Mouse (Mus musculus) adrenal gland, postnatal 14 days (tissue): ENCODE data around the gene Lrrc17. TPM values are rescaled to one million over a fixed set of nuclear protein-coding genes. Genes with fewer than 3 reads are reported as not detected.
"Not testable (repeated sequence)": the region's sequence is repeated elsewhere in the genome, so short reads cannot be mapped to it uniquely, and the experiment has no call there.

ENCODE experiments used
- DNase-seq: peaks from one replicate; pipeline ENCODE4 v3.0.0; 2021; ENCODE audit warnings: mixed read lengths
- total RNA-seq: library from RNA; stranded (reverse); gene quantifications from 2 replicates; pipeline ENCODE4 v1.2.3, GENCODE M21; 2021

The Lrrc17 gene
- total RNA-seq, 1 experiment from 2014 or later = 5.0 TPM

GRCm38 (mm10) chr5:21608311-21609304 is 65.2 kb downstream of the Lrrc17 start:
- peak; percentile 67 for DNase-seq

GRCm38 (mm10) chr5:21610996-21611395 is 67.6 kb downstream of the Lrrc17 start:
- DNase-seq = no peak

- DNase-seq = not testable (repeated sequence)
Observed at GRCm38 (mm10) chr5:21614299-21614698, 70.9 kb downstream of the Lrrc17 start.

GRCm38 (mm10) chr5:21616450-21617009 is 73.2 kb downstream of the Lrrc17 start:
- DNase-seq = no peak

Other genes starting within 250 kb of the Lrrc17 start
- 5.4 and 8.8 TPM in 2 replicates for gene Fgl2, start 170.9 kb upstream of the Lrrc17 start, total RNA-seq
- 0.26 TPM in 1 of 2 replicates, not detected in the other for gene Ccdc146, start 118.9 kb upstream of the Lrrc17 start, total RNA-seq
- gene Fam185a, start 118.6 kb upstream of the Lrrc17 start, total RNA-seq = 12.0 and 13.8 TPM in 2 replicates
- gene Fbxl13, start 102.1 kb downstream of the Lrrc17 start, total RNA-seq = 0.11 TPM in 1 of 2 replicates, not detected in the other
- 15.0 and 19.8 TPM in 2 replicates for gene Armc10, start 102.3 kb downstream of the Lrrc17 start, total RNA-seq
- gene Napepld, start 157.8 kb downstream of the Lrrc17 start, total RNA-seq = 16.9 and 17.4 TPM in 2 replicates
- gene Pmpcb, start 193.6 kb downstream of the Lrrc17 start, total RNA-seq = 249 and 263 TPM in 2 replicates
- 30.1 and 36.1 TPM in 2 replicates for gene Dnajc2, start 241.7 kb downstream of the Lrrc17 start, total RNA-seq
- 126 and 129 TPM in 2 replicates for gene Psmc2, start 241.7 kb downstream of the Lrrc17 start, total RNA-seq